Mouse (Mus musculus): Measurements from ENCODE around the gene Katnal1. TPM values are rescaled to one million over a fixed set of nuclear protein-coding genes. Genes with fewer than 3 reads are reported as not detected.

Gene Katnal1
- polyA plus RNA-seq, 1 experiment from 2014 or later = 4.3 TPM

DNA sequence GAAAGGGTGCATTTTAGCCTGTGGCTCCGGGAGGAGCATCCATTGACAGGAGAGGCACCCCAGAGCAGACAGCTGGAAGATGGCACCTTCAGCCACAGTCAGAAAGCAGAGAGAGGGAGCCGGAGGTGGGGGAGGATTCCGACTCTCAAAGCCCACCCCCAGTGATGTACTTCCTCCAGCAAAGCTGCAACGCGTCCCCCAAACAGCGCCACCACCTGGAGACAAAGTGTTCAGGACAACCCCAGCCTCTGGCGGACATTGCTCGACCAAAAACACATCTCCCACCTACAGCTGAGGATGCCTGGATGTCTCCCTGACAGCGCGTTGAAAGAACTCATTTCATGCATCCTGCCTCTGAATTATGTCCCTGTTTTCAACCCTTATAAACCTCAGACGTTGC is 13.8 kb upstream of the Katnal1 start:
- Histone ChIP-seq H3K27me3 (replicated peaks; ENCODE audit: insufficient read depth, low read length) (no peaks in the 10 kb centered on the region), H3K36me3 (ENCODE audit: insufficient read depth, low read length) (no peaks in the 10 kb centered on the region), H3K4me3 (ENCODE audit: low read depth, low read length) (no peak overlapping the region), H3K9me3 (ENCODE audit: low read length) (no peaks in the 10 kb centered on the region), H3K4me1 (ENCODE audit: insufficient read depth, low read depth, low read length) (no peaks in the 10 kb centered on the region), H3K4me2 (replicated peaks; ENCODE audit: low read depth, low read length) (no peak overlapping the region), H3K27ac (ENCODE audit: low read length) (no peak overlapping the region), H3K9ac (replicated peaks; ENCODE audit: low read depth) (no peak overlapping the region)
- no peak for TF ChIP-seq CTCF (IDR thresholded peaks at IDR 0.05)
- no peak for TF ChIP-seq EP300 (IDR thresholded peaks at IDR 0.05)
- DNase-seq (ENCODE audit: low spot score) (no peak), ATAC-seq (no peak)
- 75% methylated on average over 11 of the region's 11 CpGs for WGBS

DNA sequence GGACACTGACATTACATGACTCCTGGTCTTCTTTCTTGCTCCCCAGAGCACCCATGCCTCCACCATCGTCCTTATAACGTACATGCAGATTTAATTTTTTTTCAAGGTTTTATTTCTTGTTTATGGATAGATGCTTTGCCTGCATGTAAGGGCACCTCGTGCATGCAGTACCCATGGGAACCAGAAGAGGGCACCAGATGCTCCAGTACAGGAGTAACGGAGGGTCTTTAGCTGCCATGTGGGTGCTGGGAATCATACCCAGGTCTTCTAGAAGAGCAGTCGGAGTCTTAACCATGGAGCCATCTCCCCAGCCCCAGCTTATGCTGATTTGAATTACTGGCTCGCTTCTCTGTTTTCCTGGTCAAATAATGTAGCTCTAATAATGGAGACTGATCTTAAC is 13.2 kb upstream of the Katnal1 start:
- ATAC-seq = no peak
- Histone ChIP-seq H3K27ac (ENCODE audit: low read length) (no peak overlapping the region), H3K4me1 (ENCODE audit: insufficient read depth, low read depth, low read length) (no peaks in the 10 kb centered on the region), H3K9me3 (ENCODE audit: low read length) (no peaks in the 10 kb centered on the region), H3K4me3 (ENCODE audit: low read depth, low read length) (no peak overlapping the region), H3K36me3 (ENCODE audit: insufficient read depth, low read length) (no peaks in the 10 kb centered on the region), H3K9ac (replicated peaks; ENCODE audit: low read depth) (no peak overlapping the region), H3K27me3 (replicated peaks; ENCODE audit: insufficient read depth, low read length) (no peaks in the 10 kb centered on the region), H3K4me2 (replicated peaks; ENCODE audit: low read depth, low read length) (no peak overlapping the region)
- no peak for DNase-seq (ENCODE audit: low spot score)
- 97% methylated on average over 6 of the region's 6 CpGs for WGBS
- TF ChIP-seq CTCF (IDR thresholded peaks at IDR 0.05) (peak; percentile 54), EP300 (IDR thresholded peaks at IDR 0.05) (no peak)

DNA sequence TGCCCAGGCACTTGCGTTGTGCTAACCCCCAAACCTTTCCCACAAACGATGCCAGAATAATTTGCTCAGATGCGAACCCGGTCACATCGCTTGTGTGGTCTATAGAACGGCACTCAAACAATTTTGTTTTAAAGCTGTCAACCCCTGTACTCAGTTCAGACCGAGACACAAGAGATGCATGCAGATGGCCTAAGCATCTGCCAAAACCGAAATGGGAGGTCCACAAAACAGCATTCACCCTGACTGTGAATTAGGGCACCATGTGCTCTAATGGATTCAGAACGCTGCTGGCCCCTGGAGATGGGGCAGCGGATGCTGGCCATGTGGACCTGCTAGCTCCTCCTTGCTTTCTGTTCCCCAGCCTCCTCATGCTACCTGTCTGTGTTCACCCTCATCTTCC is 12.7 kb upstream of the Katnal1 start:
- DNase-seq (ENCODE audit: low spot score) (no peak), ATAC-seq (no peak)
- 84% methylated on average over 10 of the region's 10 CpGs for WGBS
- Histone ChIP-seq H3K36me3 (ENCODE audit: insufficient read depth, low read length) (no peaks in the 10 kb centered on the region), H3K4me1 (ENCODE audit: insufficient read depth, low read depth, low read length) (no peaks in the 10 kb centered on the region), H3K4me3 (ENCODE audit: low read depth, low read length) (no peak overlapping the region), H3K9ac (replicated peaks; ENCODE audit: low read depth) (no peak overlapping the region), H3K27ac (ENCODE audit: low read length) (no peak overlapping the region), H3K27me3 (replicated peaks; ENCODE audit: insufficient read depth, low read length) (no peaks in the 10 kb centered on the region), H3K4me2 (replicated peaks; ENCODE audit: low read depth, low read length) (no peak overlapping the region), H3K9me3 (ENCODE audit: low read length) (no peaks in the 10 kb centered on the region)
- TF ChIP-seq CTCF (IDR thresholded peaks at IDR 0.05) (no peak), EP300 (IDR thresholded peaks at IDR 0.05) (no peak)

DNA sequence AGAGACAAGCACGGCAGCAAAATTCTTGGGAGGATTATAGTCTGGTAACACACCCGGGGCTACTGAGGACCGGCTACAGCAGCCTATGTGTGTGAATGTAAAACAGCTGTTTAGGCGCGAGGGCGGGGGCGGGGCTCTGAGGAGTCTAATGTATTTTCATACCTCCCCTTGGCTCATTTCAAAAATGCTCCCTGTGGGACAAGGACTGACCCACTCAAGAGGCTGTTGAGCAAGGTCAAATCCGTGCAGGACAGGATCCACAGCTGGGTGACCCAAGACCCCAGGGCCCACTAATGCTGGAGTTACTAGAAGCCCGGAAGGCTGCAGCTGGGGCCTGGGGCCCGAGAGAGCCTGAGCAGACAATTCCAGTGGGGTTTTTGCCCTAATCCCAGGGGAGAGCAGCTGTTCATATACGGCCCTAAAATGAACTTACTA is 10.8 kb upstream of the Katnal1 start:
- TF ChIP-seq CTCF (IDR thresholded peaks at IDR 0.05) = no peak
- no peak for TF ChIP-seq EP300 (IDR thresholded peaks at IDR 0.05)
- Histone ChIP-seq H3K27ac (ENCODE audit: low read length) (no peak overlapping the region), H3K4me1 (ENCODE audit: insufficient read depth, low read depth, low read length) (no peaks in the 10 kb centered on the region), H3K9ac (replicated peaks; ENCODE audit: low read depth) (no peak overlapping the region), H3K4me2 (replicated peaks; ENCODE audit: low read depth, low read length) (no peak overlapping the region), H3K27me3 (replicated peaks; ENCODE audit: insufficient read depth, low read length) (no peaks in the 10 kb centered on the region), H3K36me3 (ENCODE audit: insufficient read depth, low read length) (no peaks in the 10 kb centered on the region), H3K9me3 (ENCODE audit: low read length) (no peaks in the 10 kb centered on the region), H3K4me3 (ENCODE audit: low read depth, low read length) (no peak overlapping the region)
- 60% methylated on average over 11 of the region's 11 CpGs for WGBS
- peak; percentile 26 for DNase-seq (ENCODE audit: low spot score)
- ATAC-seq = peak; percentile 59

- DNase-seq (ENCODE audit: low spot score) = peak; percentile 57
- H3K4me2 ChIP-seq (replicated peaks; ENCODE audit: low read depth, low read length) = no peak overlapping the region
- H3K27me3 ChIP-seq (replicated peaks; ENCODE audit: insufficient read depth, low read length) = no peaks in the 10 kb centered on the region
- TF ChIP-seq CTCF (IDR thresholded peaks at IDR 0.05) (no peak), EP300 (IDR thresholded peaks at IDR 0.05) (peak; percentile 73; the same call in 1 of the 2 replicates)
- H3K4me1 ChIP-seq (ENCODE audit: insufficient read depth, low read depth, low read length) = no peaks in the 10 kb centered on the region
- ATAC-seq = peak; percentile 57
- H3K9me3 ChIP-seq (ENCODE audit: low read length) = no peaks in the 10 kb centered on the region
- no peak overlapping the region for H3K27ac ChIP-seq (ENCODE audit: low read length)
- no peak overlapping the region for H3K9ac ChIP-seq (replicated peaks; ENCODE audit: low read depth)
- H3K4me3 ChIP-seq (ENCODE audit: low read depth, low read length) = no peak overlapping the region
- WGBS = 51% methylated on average over 3 of the region's 3 CpGs
- H3K36me3 ChIP-seq (ENCODE audit: insufficient read depth, low read length) = no peaks in the 10 kb centered on the region
These were observed 7.4 kb upstream of the Katnal1 start for GRCm38 (mm10) chr5:148936516-148936951.

DNA sequence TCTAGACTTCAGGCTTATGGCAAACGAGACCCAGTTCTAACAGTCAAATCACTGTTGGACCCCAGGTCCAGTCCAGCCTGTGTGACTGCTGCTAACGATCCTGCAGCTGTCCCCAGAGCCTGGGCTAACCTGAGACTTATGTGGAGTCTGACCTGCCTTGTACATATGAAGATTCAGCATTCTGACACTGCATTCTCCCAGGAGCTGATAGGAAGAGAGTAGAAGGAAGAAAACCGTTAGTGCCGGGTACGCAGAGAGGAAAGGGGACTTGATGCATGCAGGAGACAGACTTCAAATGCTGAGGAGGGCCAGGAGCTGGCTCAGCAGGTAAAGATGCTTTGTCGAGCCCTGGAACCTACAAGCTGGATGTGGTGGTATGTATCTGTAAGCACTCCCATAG is 6.8 kb upstream of the Katnal1 start:
- Histone ChIP-seq H3K4me1 (ENCODE audit: insufficient read depth, low read depth, low read length) (no peaks in the 10 kb centered on the region), H3K27ac (ENCODE audit: low read length) (no peak overlapping the region), H3K9me3 (ENCODE audit: low read length) (no peaks in the 10 kb centered on the region), H3K4me2 (replicated peaks; ENCODE audit: low read depth, low read length) (no peak overlapping the region), H3K9ac (replicated peaks; ENCODE audit: low read depth) (no peak overlapping the region), H3K4me3 (ENCODE audit: low read depth, low read length) (no peak overlapping the region), H3K27me3 (replicated peaks; ENCODE audit: insufficient read depth, low read length) (no peaks in the 10 kb centered on the region), H3K36me3 (ENCODE audit: insufficient read depth, low read length) (no peaks in the 10 kb centered on the region)
- no peak for TF ChIP-seq CTCF (IDR thresholded peaks at IDR 0.05)
- WGBS = 78% methylated on average over 6 of the region's 6 CpGs
- ATAC-seq = no peak
- no peak for DNase-seq (ENCODE audit: low spot score)
